Mouse (Mus musculus) forebrain, embryonic 16.5 days (tissue): Measurements from ENCODE around the gene Ryk. TPM values are rescaled to one million over a fixed set of nuclear protein-coding genes. Genes with fewer than 3 reads are reported as not detected.
A peak's percentile ranks its signal among the peaks of the same experiment; 100 is the strongest.

Experiments used
- ATAC-seq: fragments of 200-750 bp; cut with Nextera tagmentation; 2 replicates; pipeline ENCODE4 v1.8.0; 2017; ENCODE audit warnings: mild to moderate bottlenecking, moderate library complexity
- H3K27ac ChIP-seq: fragments of 300-500 bp; sonication (generic); 2 replicates; pipeline ENCODE4 v1.5.1; 2014; ENCODE audit warnings: low read length, control low read depth
- H3K27me3 ChIP-seq: fragments of 300-500 bp; sonication (generic); replicated peaks from 2 replicates; pipeline ENCODE4 v1.6.1; 2014; ENCODE audit warnings: low read length; ENCODE audit not compliant: control insufficient read depth, insufficient read depth
- H3K36me3 ChIP-seq: fragments of 300-500 bp; sonication (generic); 2 replicates; pipeline ENCODE4 v1.6.1; 2014; ENCODE audit not compliant: control insufficient read depth, insufficient read depth
- H3K4me1 ChIP-seq: fragments of 300-500 bp; sonication (generic); replicated peaks from 2 replicates; pipeline ENCODE4 v1.6.1; 2014; ENCODE audit warnings: low read length; ENCODE audit not compliant: control insufficient read depth, insufficient read depth
- H3K4me2 ChIP-seq: fragments of 300-500 bp; sonication (generic); 2 replicates; pipeline ENCODE4 v1.6.1; 2014; ENCODE audit warnings: mild to moderate bottlenecking, low read length, control low read depth
- H3K4me3 ChIP-seq: fragments of 300-500 bp; sonication (generic); replicated peaks from 2 replicates; pipeline ENCODE4 v1.5.1; 2014; ENCODE audit warnings: mild to moderate bottlenecking, low read length, control low read depth
- H3K9ac ChIP-seq: fragments of 300-500 bp; sonication (generic); replicated peaks from 2 replicates; pipeline ENCODE4 v1.6.1; 2014; ENCODE audit warnings: low read depth, low read length, control low read depth
- H3K9me3 ChIP-seq: fragments of 300-500 bp; sonication (generic); 2 replicates; pipeline ENCODE4 v1.6.1; 2016; ENCODE audit warnings: low read length; ENCODE audit not compliant: control insufficient read depth
- whole genome bisulfite sequencing: fragments of 180-500 bp; shearing (Covaris S2); extraction: QIAGEN DNeasy Blood & Tissue Kit; methylation state at CpG from one replicate; pipeline ENCODE4 v1.1.7; 2014; 5-methylcytosine and 5-hydroxymethylcytosine counted together
- polyA plus RNA-seq: library from polyadenylated mRNA; unstranded; fragments of >200 nt; fragmentation: Nextera tagmentation; extraction: Ambion mirVana; gene quantifications from 2 replicates; pipeline ENCODE4 v1.2.1, GENCODE M21; 2015

The Ryk gene
- polyA plus RNA-seq, 1 experiment from 2014 or later: 14.1 TPM

GRCm38 (mm10) chr9:102922866-102923434 lies 88.2 kb downstream of the Ryk start:
- no peak overlapping the region for H3K4me2 ChIP-seq

GRCm38 (mm10) chr9:102923836-102924235 lies 89.1 kb downstream of the Ryk start:
- Histone ChIP-seq H3K36me3 (no peaks in the 10 kb centered on the region), H3K9ac (no peak overlapping the region), H3K27ac (no peak overlapping the region), H3K9me3 (no peaks in the 10 kb centered on the region), H3K4me3 (no peak overlapping the region), H3K4me2 (no peak overlapping the region), H3K27me3 (no peaks in the 10 kb centered on the region), H3K4me1 (no peaks in the 10 kb centered on the region)
- ATAC-seq: no peak
- WGBS: 90% methylated on average over 11 of the region's 11 CpGs

More at GRCm38 (mm10) chr9:102922866-102923434, 88.2 kb downstream of the Ryk start:
- H3K36me3 ChIP-seq: no peaks in the 10 kb centered on the region
- WGBS: 92% methylated on average over 7 of the region's 7 CpGs
- H3K4me1 ChIP-seq: no peaks in the 10 kb centered on the region
- no peak overlapping the region for H3K9ac ChIP-seq
- H3K4me3 ChIP-seq: no peak overlapping the region
- H3K27me3 ChIP-seq: no peaks in the 10 kb centered on the region
- no peak overlapping the region for H3K27ac ChIP-seq
- ATAC-seq: no peak
- no peaks in the 10 kb centered on the region for H3K9me3 ChIP-seq

- H3K4me1 ChIP-seq: peaks cover 5% of the 10 kb centered on the region
- no peaks in the 10 kb centered on the region for H3K36me3 ChIP-seq
- ATAC-seq: no peak
- no peak overlapping the region for H3K4me2 ChIP-seq
- H3K9me3 ChIP-seq: no peaks in the 10 kb centered on the region
- no peak overlapping the region for H3K4me3 ChIP-seq
- H3K27me3 ChIP-seq: no peaks in the 10 kb centered on the region
- no peak overlapping the region for H3K27ac ChIP-seq
- 66% methylated on average over 15 of the region's 15 CpGs for WGBS
- H3K9ac ChIP-seq: no peak overlapping the region
Observed at GRCm38 (mm10) chr9:102924627-102925316, 90.1 kb downstream of the Ryk start.

- Histone ChIP-seq H3K4me3 (no peak overlapping the region), H3K4me1 (peaks cover 7% of the 10 kb centered on the region), H3K9ac (no peak overlapping the region), H3K27me3 (no peaks in the 10 kb centered on the region), H3K4me2 (no peak overlapping the region), H3K9me3 (no peaks in the 10 kb centered on the region), H3K36me3 (no peaks in the 10 kb centered on the region), H3K27ac (no peak overlapping the region)
- ATAC-seq: no peak
- WGBS: 84% methylated on average over 3 of the region's 3 CpGs
Observed at GRCm38 (mm10) chr9:102926137-102926536, 91.4 kb downstream of the Ryk start.

- ATAC-seq: peak; percentile 76; the same call in 1 of the 2 replicates
- peaks cover 7% of the 10 kb centered on the region for H3K4me1 ChIP-seq
- no peak overlapping the region for H3K4me3 ChIP-seq
- H3K27me3 ChIP-seq: no peaks in the 10 kb centered on the region
- H3K9me3 ChIP-seq: no peaks in the 10 kb centered on the region
- H3K9ac ChIP-seq: no peak overlapping the region
- H3K27ac ChIP-seq: no peak overlapping the region
- H3K4me2 ChIP-seq: no peak overlapping the region
- WGBS: 36% methylated on average over 6 of the region's 6 CpGs
- no peaks in the 10 kb centered on the region for H3K36me3 ChIP-seq
Observed at GRCm38 (mm10) chr9:102929776-102930175, 95.1 kb downstream of the Ryk start.

- H3K9me3 ChIP-seq: no peaks in the 10 kb centered on the region
- no peak overlapping the region for H3K27ac ChIP-seq
- no peaks in the 10 kb centered on the region for H3K36me3 ChIP-seq
- H3K9ac ChIP-seq: no peak overlapping the region
- no peak overlapping the region for H3K4me3 ChIP-seq
- no peak for ATAC-seq
- H3K4me1 ChIP-seq: peaks cover 7% of the 10 kb centered on the region
- H3K27me3 ChIP-seq: no peaks in the 10 kb centered on the region
- peak overlapping the region; percentile 8 for H3K4me2 ChIP-seq
- WGBS: 47% methylated on average over 20 of the region's 20 CpGs
Observed at GRCm38 (mm10) chr9:102933925-102934721, 99.4 kb downstream of the Ryk start.

GRCm38 (mm10) chr9:102942221-102942620 lies 107.5 kb downstream of the Ryk start:
- H3K4me3 ChIP-seq: no peak overlapping the region
- no peaks in the 10 kb centered on the region for H3K9me3 ChIP-seq
- ATAC-seq: no peak
- H3K27me3 ChIP-seq: no peaks in the 10 kb centered on the region
- H3K27ac ChIP-seq: no peak overlapping the region
- no peaks in the 10 kb centered on the region for H3K36me3 ChIP-seq
- H3K4me1 ChIP-seq: no peaks in the 10 kb centered on the region
- no peak overlapping the region for H3K9ac ChIP-seq
- no peak overlapping the region for H3K4me2 ChIP-seq
- WGBS: 85% methylated on average over 4 of the region's 4 CpGs

GRCm38 (mm10) chr9:102944891-102945290 lies 110.2 kb downstream of the Ryk start:
- WGBS: 81% methylated on average over 9 of the region's 9 CpGs
- no peak overlapping the region for H3K27ac ChIP-seq
- H3K9ac ChIP-seq: no peak overlapping the region
- H3K9me3 ChIP-seq: no peaks in the 10 kb centered on the region
- H3K27me3 ChIP-seq: no peaks in the 10 kb centered on the region
- H3K36me3 ChIP-seq: no peaks in the 10 kb centered on the region
- no peak overlapping the region for H3K4me2 ChIP-seq
- no peak overlapping the region for H3K4me3 ChIP-seq
- ATAC-seq: no peak
- H3K4me1 ChIP-seq: no peaks in the 10 kb centered on the region

GRCm38 (mm10) chr9:102946469-102947015 lies 111.8 kb downstream of the Ryk start:
- H3K4me3 ChIP-seq: no peak overlapping the region
- no peaks in the 10 kb centered on the region for H3K36me3 ChIP-seq
- H3K4me2 ChIP-seq: no peak overlapping the region
- WGBS: 88% methylated on average over 12 of the region's 12 CpGs
- ATAC-seq: no peak
- no peaks in the 10 kb centered on the region for H3K9me3 ChIP-seq
- H3K4me1 ChIP-seq: no peaks in the 10 kb centered on the region
- H3K27ac ChIP-seq: no peak overlapping the region
- no peak overlapping the region for H3K9ac ChIP-seq
- H3K27me3 ChIP-seq: no peaks in the 10 kb centered on the region
